Mouse (Mus musculus): ENCODE data around the gene Spats2l.

- TF ChIP-seq CTCF (IDR thresholded peaks at IDR 0.05; ENCODE audit: low read depth, low read length), result no peak
- no peak for TF ChIP-seq POLR2A (IDR thresholded peaks at IDR 0.05; ENCODE audit: borderline replicate concordance, low read depth, low read length)
These were observed 46.6 kb downstream of the Spats2l start for GRCm38 (mm10) chr1:57820428-57820997.
